Mouse (Mus musculus): ENCODE measurements around the gene Mical3. TPM values are rescaled to one million over a fixed set of nuclear protein-coding genes. Genes with fewer than 3 reads are reported as not detected.

Gene Mical3
- polyA plus RNA-seq, 1 experiment from 2014 or later = 37.0 TPM

DNA sequence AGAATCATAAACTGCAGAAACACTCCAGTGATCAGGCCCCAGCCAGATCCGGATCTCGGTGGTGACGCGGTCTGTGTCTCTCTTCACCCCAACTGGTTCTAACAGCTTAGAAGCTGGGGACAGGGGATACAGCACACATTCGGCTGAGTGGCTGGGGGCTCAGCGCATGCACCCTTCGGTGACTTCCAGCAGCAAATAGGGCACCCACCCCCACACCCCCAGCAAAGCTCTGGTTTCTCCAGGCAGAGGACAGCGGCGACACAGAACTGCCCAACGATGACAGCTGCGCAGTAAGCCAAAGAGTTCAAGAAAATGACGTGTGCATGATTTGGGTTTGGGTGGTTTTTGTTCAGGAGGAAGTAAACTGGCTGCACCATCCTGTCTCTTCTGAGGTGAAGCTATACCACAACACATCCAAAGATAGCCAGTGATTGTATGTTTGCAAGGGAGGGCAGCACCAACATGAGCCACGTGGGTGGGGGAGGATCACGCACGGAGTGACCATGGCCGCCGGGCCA is 67.8 kb downstream of the Mical3 start:
- Histone ChIP-seq H3K9me3 (replicated peaks; ENCODE audit: control insufficient read depth, low read length, poor library complexity, severe bottlenecking) (no peaks in the 10 kb centered on the region), H3K36me3 (ENCODE audit: control insufficient read depth, insufficient read depth, low read length) (no peaks in the 10 kb centered on the region), H3K9ac (ENCODE audit: low read depth, low read length) (no peak overlapping the region), H3K27ac (ENCODE audit: low read length) (peak overlapping the region; percentile 99), H3K27me3 (ENCODE audit: control insufficient read depth, insufficient read depth, low read depth, low read length) (no peaks in the 10 kb centered on the region), H3K4me3 (ENCODE audit: low read depth, low read length) (no peak overlapping the region), H3K4me1 (ENCODE audit: control insufficient read depth, insufficient read depth, low read length) (peaks cover 40% of the 10 kb centered on the region), H3K4me2 (ENCODE audit: low read length) (no peak overlapping the region)
- WGBS = 95% methylated on average over 17 of the region's 17 CpGs
- no peak for ATAC-seq

- Histone ChIP-seq H3K27ac (ENCODE audit: low read length) (no peak overlapping the region), H3K4me1 (ENCODE audit: control insufficient read depth, insufficient read depth, low read length) (0 out of 2 replicates have a peak, but pooled peaks cover 2% of the 10 kb centered on the region), H3K27me3 (ENCODE audit: control insufficient read depth, insufficient read depth, low read depth, low read length) (no peaks in the 10 kb centered on the region), H3K9me3 (replicated peaks; ENCODE audit: control insufficient read depth, low read length, poor library complexity, severe bottlenecking) (no peaks in the 10 kb centered on the region), H3K4me3 (ENCODE audit: low read depth, low read length) (no peak overlapping the region), H3K36me3 (ENCODE audit: control insufficient read depth, insufficient read depth, low read length) (no peaks in the 10 kb centered on the region), H3K4me2 (ENCODE audit: low read length) (no peak overlapping the region), H3K9ac (ENCODE audit: low read depth, low read length) (no peak overlapping the region)
- ATAC-seq = no peak
- 93% methylated on average over 2 of the region's 2 CpGs for WGBS
Measured at GRCm38 (mm10) chr6:121058039-121058438, 72.8 kb downstream of the Mical3 start.

GRCm38 (mm10) chr6:121057181-121057956 is 73.4 kb downstream of the Mical3 start:
- Histone ChIP-seq H3K4me3 (ENCODE audit: low read depth, low read length) (no peak overlapping the region), H3K27ac (ENCODE audit: low read length) (no peak overlapping the region), H3K36me3 (ENCODE audit: control insufficient read depth, insufficient read depth, low read length) (no peaks in the 10 kb centered on the region), H3K9me3 (replicated peaks; ENCODE audit: control insufficient read depth, low read length, poor library complexity, severe bottlenecking) (no peaks in the 10 kb centered on the region), H3K9ac (ENCODE audit: low read depth, low read length) (no peak overlapping the region), H3K4me1 (ENCODE audit: control insufficient read depth, insufficient read depth, low read length) (0 out of 2 replicates have a peak, but pooled peaks cover 2% of the 10 kb centered on the region), H3K4me2 (ENCODE audit: low read length) (no peak overlapping the region), H3K27me3 (ENCODE audit: control insufficient read depth, insufficient read depth, low read depth, low read length) (no peaks in the 10 kb centered on the region)
- WGBS = 84% methylated on average over 22 of the region's 22 CpGs
- no peak for ATAC-seq

GRCm38 (mm10) chr6:121055496-121055895 is 75.3 kb downstream of the Mical3 start:
- H3K9me3 ChIP-seq (replicated peaks; ENCODE audit: control insufficient read depth, low read length, poor library complexity, severe bottlenecking) = no peaks in the 10 kb centered on the region
- 67% methylated on average over 3 of the region's 3 CpGs for WGBS
- no peaks in the 10 kb centered on the region for H3K27me3 ChIP-seq (ENCODE audit: control insufficient read depth, insufficient read depth, low read depth, low read length)
- no peak overlapping the region for H3K9ac ChIP-seq (ENCODE audit: low read depth, low read length)
- ATAC-seq = no peak
- 0 out of 2 replicates have a peak, but pooled peaks cover 2% of the 10 kb centered on the region for H3K4me1 ChIP-seq (ENCODE audit: control insufficient read depth, insufficient read depth, low read length)
- no peaks in the 10 kb centered on the region for H3K36me3 ChIP-seq (ENCODE audit: control insufficient read depth, insufficient read depth, low read length)
- H3K27ac ChIP-seq (ENCODE audit: low read length) = no peak overlapping the region
- H3K4me3 ChIP-seq (ENCODE audit: low read depth, low read length) = no peak overlapping the region
- no peak overlapping the region for H3K4me2 ChIP-seq (ENCODE audit: low read length)

DNA sequence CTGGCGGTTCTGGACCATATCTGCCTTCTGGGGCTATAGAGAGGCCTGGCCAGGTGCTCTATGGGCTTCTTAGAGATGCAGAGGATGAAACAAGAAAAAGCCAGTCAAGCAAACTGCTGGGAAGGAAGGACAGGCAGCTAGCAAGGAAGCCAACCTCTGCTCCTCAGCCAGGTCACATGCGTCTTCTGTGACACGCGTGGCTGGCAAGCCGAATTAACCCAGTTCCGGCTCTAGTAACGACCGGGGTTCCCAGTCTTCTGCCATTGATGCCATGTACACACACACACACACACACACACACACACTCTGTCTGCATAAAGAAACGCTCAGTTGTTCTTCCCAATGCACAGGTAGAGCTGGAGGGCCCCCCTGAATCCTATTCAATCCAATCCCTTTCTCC is 75.9 kb downstream of the Mical3 start:
- WGBS = 84% methylated on average over 9 of the region's 9 CpGs
- Histone ChIP-seq H3K4me3 (ENCODE audit: low read depth, low read length) (no peak overlapping the region), H3K36me3 (ENCODE audit: control insufficient read depth, insufficient read depth, low read length) (no peaks in the 10 kb centered on the region), H3K27ac (ENCODE audit: low read length) (no peak overlapping the region), H3K4me2 (ENCODE audit: low read length) (no peak overlapping the region), H3K9ac (ENCODE audit: low read depth, low read length) (no peak overlapping the region), H3K27me3 (ENCODE audit: control insufficient read depth, insufficient read depth, low read depth, low read length) (no peaks in the 10 kb centered on the region), H3K9me3 (replicated peaks; ENCODE audit: control insufficient read depth, low read length, poor library complexity, severe bottlenecking) (no peaks in the 10 kb centered on the region), H3K4me1 (ENCODE audit: control insufficient read depth, insufficient read depth, low read length) (0 out of 2 replicates have a peak, but pooled peaks cover 2% of the 10 kb centered on the region)
- no peak for ATAC-seq

DNA sequence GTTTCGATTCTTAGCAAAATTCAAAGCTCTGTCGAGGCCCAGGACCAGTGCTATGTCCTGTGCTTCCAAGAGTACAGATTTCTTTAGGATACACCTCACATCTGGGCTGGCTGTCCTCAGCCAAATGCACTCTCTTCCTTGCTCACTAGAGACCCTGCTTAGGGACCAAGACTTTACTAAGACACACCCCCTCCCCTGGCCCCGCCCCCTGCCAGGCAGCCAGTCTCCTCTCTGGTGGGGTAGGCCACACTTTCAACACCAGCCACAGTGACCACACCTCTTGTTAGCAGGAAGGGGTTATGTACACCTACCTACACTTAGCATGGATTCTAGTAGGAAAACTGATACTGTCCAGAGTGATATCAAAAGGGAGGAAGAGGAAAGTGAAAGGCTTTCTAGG is 76.5 kb downstream of the Mical3 start:
- H3K36me3 ChIP-seq (ENCODE audit: control insufficient read depth, insufficient read depth, low read length) = no peaks in the 10 kb centered on the region
- no peak overlapping the region for H3K4me3 ChIP-seq (ENCODE audit: low read depth, low read length)
- 76% methylated on average over 3 of the region's 3 CpGs for WGBS
- no peak for ATAC-seq
- H3K9me3 ChIP-seq (replicated peaks; ENCODE audit: control insufficient read depth, low read length, poor library complexity, severe bottlenecking) = no peaks in the 10 kb centered on the region
- H3K9ac ChIP-seq (ENCODE audit: low read depth, low read length) = no peak overlapping the region
- 0 out of 2 replicates have a peak, but pooled peaks cover 2% of the 10 kb centered on the region for H3K4me1 ChIP-seq (ENCODE audit: control insufficient read depth, insufficient read depth, low read length)
- H3K27ac ChIP-seq (ENCODE audit: low read length) = no peak overlapping the region
- no peak overlapping the region for H3K4me2 ChIP-seq (ENCODE audit: low read length)
- no peaks in the 10 kb centered on the region for H3K27me3 ChIP-seq (ENCODE audit: control insufficient read depth, insufficient read depth, low read depth, low read length)

DNA sequence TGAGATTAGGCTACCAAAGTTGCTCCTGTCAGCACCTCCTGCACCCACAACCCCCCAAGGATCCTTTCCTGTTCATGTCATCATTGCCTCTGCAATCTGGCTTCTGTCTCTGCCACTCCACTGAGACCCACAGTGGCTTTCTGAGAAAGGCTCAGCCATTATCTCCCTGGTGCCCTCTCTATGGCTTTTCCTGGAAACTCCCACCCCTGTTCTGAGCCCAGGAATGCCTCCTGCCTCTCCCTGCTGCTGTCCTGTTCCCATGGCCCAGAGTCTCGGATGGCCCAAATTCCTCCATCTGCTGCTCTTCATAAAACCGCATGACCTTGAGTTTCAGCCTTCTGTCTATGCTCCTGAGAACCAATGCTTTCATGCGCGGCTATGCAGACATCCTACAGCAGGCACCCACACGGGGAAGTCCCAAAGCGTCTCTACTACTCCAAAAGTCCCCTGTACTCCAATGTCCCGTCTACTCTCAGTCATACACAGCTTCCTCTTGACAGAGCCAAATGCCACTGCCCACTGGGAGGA is 77.2 kb downstream of the Mical3 start:
- H3K9me3 ChIP-seq (replicated peaks; ENCODE audit: control insufficient read depth, low read length, poor library complexity, severe bottlenecking) = no peaks in the 10 kb centered on the region
- H3K4me2 ChIP-seq (ENCODE audit: low read length) = no peak overlapping the region
- H3K4me1 ChIP-seq (ENCODE audit: control insufficient read depth, insufficient read depth, low read length) = 0 out of 2 replicates have a peak, but pooled peaks cover 2% of the 10 kb centered on the region
- no peak for ATAC-seq
- H3K27ac ChIP-seq (ENCODE audit: low read length) = no peak overlapping the region
- no peaks in the 10 kb centered on the region for H3K36me3 ChIP-seq (ENCODE audit: control insufficient read depth, insufficient read depth, low read length)
- H3K9ac ChIP-seq (ENCODE audit: low read depth, low read length) = no peak overlapping the region
- H3K27me3 ChIP-seq (ENCODE audit: control insufficient read depth, insufficient read depth, low read depth, low read length) = no peaks in the 10 kb centered on the region
- WGBS = 89% methylated on average over 7 of the region's 7 CpGs
- no peak overlapping the region for H3K4me3 ChIP-seq (ENCODE audit: low read depth, low read length)

DNA sequence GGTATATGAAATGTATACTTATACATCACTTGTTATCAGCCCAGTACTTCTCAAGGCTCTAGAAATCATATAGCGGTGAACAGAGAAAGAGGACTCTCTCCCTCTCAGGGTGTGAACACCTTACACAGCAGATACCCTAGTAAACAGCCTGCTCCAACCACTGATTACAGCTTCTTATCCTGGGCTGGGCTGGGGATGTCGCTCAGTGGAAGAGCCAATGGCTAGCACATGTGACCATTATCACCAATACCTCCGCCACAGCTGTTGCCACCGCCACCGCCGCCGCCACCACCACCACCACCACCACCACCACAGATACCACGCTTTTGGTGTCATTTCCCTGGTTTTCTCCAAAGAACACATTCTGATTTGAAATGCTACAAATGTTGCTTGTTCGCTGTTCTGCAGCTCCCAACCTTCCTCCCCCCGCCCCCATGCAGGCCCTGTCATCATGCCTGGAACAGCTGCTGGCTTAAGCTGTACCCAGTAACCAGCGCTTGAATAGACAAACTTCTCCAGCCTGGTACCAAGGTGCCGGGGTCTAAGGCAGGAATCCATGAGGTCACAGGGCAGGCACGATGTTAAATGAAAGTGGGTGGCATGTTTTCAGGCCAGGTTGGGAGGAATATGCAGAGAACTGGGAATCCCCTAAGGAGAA is 78.7 kb downstream of the Mical3 start:
- Histone ChIP-seq H3K9ac (ENCODE audit: low read depth, low read length) (no peak overlapping the region), H3K36me3 (ENCODE audit: control insufficient read depth, insufficient read depth, low read length) (no peaks in the 10 kb centered on the region), H3K4me3 (ENCODE audit: low read depth, low read length) (no peak overlapping the region), H3K4me2 (ENCODE audit: low read length) (no peak overlapping the region), H3K4me1 (ENCODE audit: control insufficient read depth, insufficient read depth, low read length) (0 out of 2 replicates have a peak, but pooled peaks cover 2% of the 10 kb centered on the region), H3K9me3 (replicated peaks; ENCODE audit: control insufficient read depth, low read length, poor library complexity, severe bottlenecking) (no peaks in the 10 kb centered on the region), H3K27ac (ENCODE audit: low read length) (no peak overlapping the region), H3K27me3 (ENCODE audit: control insufficient read depth, insufficient read depth, low read depth, low read length) (no peaks in the 10 kb centered on the region)
- ATAC-seq = no peak
- WGBS = 97% methylated on average over 13 of the region's 13 CpGs

DNA sequence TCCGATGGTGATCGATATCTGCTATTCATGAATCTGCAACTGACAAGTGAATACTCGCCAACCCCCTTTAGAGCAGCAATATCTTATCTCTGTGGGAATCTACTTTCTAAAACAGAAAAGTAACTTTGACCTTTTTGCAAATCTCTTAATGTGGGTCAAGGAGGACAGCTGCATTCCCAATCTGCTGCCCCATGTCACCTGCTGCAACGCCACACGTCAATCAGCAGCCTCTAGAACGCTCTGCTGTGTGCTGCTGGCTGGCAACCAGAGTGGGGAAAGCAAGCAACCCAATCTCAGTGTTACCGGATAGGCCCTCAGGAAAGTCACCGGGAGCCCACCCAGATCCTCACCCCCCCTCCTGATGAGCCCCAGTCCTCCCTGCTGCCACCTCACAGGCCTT is 79.4 kb downstream of the Mical3 start:
- WGBS = 82% methylated on average over 8 of the region's 8 CpGs

More for the DNA sequence above, 79.4 kb downstream of the Mical3 start:
- no peak overlapping the region for H3K4me3 ChIP-seq (ENCODE audit: low read depth, low read length)
- no peak overlapping the region for H3K27ac ChIP-seq (ENCODE audit: low read length)
- 0 out of 2 replicates have a peak, but pooled peaks cover 2% of the 10 kb centered on the region for H3K4me1 ChIP-seq (ENCODE audit: control insufficient read depth, insufficient read depth, low read length)
- H3K36me3 ChIP-seq (ENCODE audit: control insufficient read depth, insufficient read depth, low read length) = no peaks in the 10 kb centered on the region
- no peaks in the 10 kb centered on the region for H3K9me3 ChIP-seq (replicated peaks; ENCODE audit: control insufficient read depth, low read length, poor library complexity, severe bottlenecking)
- H3K27me3 ChIP-seq (ENCODE audit: control insufficient read depth, insufficient read depth, low read depth, low read length) = no peaks in the 10 kb centered on the region
- no peak overlapping the region for H3K4me2 ChIP-seq (ENCODE audit: low read length)
- no peak for ATAC-seq
- no peak overlapping the region for H3K9ac ChIP-seq (ENCODE audit: low read depth, low read length)

Measured in midbrain, embryonic 16.5 days (tissue).